Mouse (Mus musculus) kidney, embryonic 15.5 days (tissue): ENCODE results near the gene Rgsl1. TPM values are rescaled to one million over a fixed set of nuclear protein-coding genes. Genes with fewer than 3 reads are reported as not detected.
A peak's percentile ranks its signal among the peaks of the same experiment; 100 is the strongest.

Experiments
- ATAC-seq: fragments of 200-750 bp; cut with Nextera tagmentation; replicated peaks from 2 replicates; pipeline ENCODE4 v1.8.0; 2017; ENCODE audit warnings: moderate TSS enrichment; ENCODE audit not compliant: low FRiP score
- H3K27ac ChIP-seq: fragments of 300-500 bp; sonication (generic); 2 replicates; pipeline ENCODE4 v1.5.1; 2015; ENCODE audit warnings: mild to moderate bottlenecking, inconsistent platforms
- H3K27me3 ChIP-seq: fragments of 300-500 bp; sonication (generic); 2 replicates; pipeline ENCODE4 v1.6.1; 2015; ENCODE audit warnings: inconsistent platforms
- H3K36me3 ChIP-seq: fragments of 300-500 bp; sonication (generic); 2 replicates; pipeline ENCODE4 v1.6.1; 2015; ENCODE audit warnings: inconsistent platforms
- H3K4me1 ChIP-seq: fragments of 300-500 bp; sonication (generic); 2 replicates; pipeline ENCODE4 v1.6.1; 2015; ENCODE audit warnings: inconsistent platforms
- H3K4me2 ChIP-seq: fragments of 300-500 bp; sonication (generic); 2 replicates; pipeline ENCODE4 v1.6.1; 2015; ENCODE audit warnings: moderate library complexity, mild to moderate bottlenecking, inconsistent platforms
- H3K4me3 ChIP-seq: fragments of 300-500 bp; sonication (generic); replicated peaks from 2 replicates; pipeline ENCODE4 v1.5.1; 2015; ENCODE audit warnings: mild to moderate bottlenecking, inconsistent platforms
- H3K9ac ChIP-seq: fragments of 300-500 bp; sonication (generic); 2 replicates; pipeline ENCODE4 v1.6.1; 2015; ENCODE audit warnings: mild to moderate bottlenecking, inconsistent platforms
- H3K9me3 ChIP-seq: fragments of 300-500 bp; sonication (generic); replicated peaks from 2 replicates; pipeline ENCODE4 v1.6.1; 2016; ENCODE audit warnings: inconsistent platforms
- WGBS: fragments of 180-500 bp; shearing (Covaris S2); methylation state at CpG from one replicate; pipeline ENCODE4 v1.1.7; 2015; ENCODE audit warnings: mixed read lengths; 5-methylcytosine and 5-hydroxymethylcytosine counted together
- polyA plus RNA-seq: library from polyadenylated mRNA; unstranded; fragments of >200 nt; fragmentation: Nextera tagmentation; extraction: Ambion mirVana; gene quantifications from 2 replicates; pipeline ENCODE4 v1.2.1, GENCODE M21; 2015

The Rgsl1 gene
- polyA plus RNA-seq, 1 experiment from 2014 or later: not detected

GRCm38 (mm10) chr1:153830746-153831145, 13.2 kb downstream of the Rgsl1 start:
- no peaks in the 10 kb centered on the region for H3K9me3 ChIP-seq
- no peaks in the 10 kb centered on the region for H3K27me3 ChIP-seq
- H3K9ac ChIP-seq: no peak overlapping the region
- H3K36me3 ChIP-seq: no peaks in the 10 kb centered on the region
- no peaks in the 10 kb centered on the region for H3K4me1 ChIP-seq
- H3K4me3 ChIP-seq: no peak overlapping the region
- no peak overlapping the region for H3K27ac ChIP-seq
- no peak for ATAC-seq
- 81% methylated on average over 4 of the region's 4 CpGs for WGBS
- H3K4me2 ChIP-seq: no peak overlapping the region

GRCm38 (mm10) chr1:153820216-153820615, 23.7 kb downstream of the Rgsl1 start:
- no peak for ATAC-seq
- Histone ChIP-seq H3K4me2 (no peak overlapping the region), H3K4me1 (no peaks in the 10 kb centered on the region), H3K27me3 (0 out of 2 replicates have a peak, but pooled peaks cover 3% of the 10 kb centered on the region), H3K27ac (no peak overlapping the region), H3K9ac (no peak overlapping the region), H3K9me3 (no peaks in the 10 kb centered on the region), H3K36me3 (no peaks in the 10 kb centered on the region), H3K4me3 (no peak overlapping the region)
- WGBS: 83% methylated on average over 3 of the region's 3 CpGs

GRCm38 (mm10) chr1:153814278-153814677, 29.7 kb downstream of the Rgsl1 start:
- Histone ChIP-seq H3K36me3 (no peaks in the 10 kb centered on the region), H3K9ac (no peak overlapping the region), H3K4me2 (no peak overlapping the region), H3K9me3 (no peaks in the 10 kb centered on the region), H3K4me3 (no peak overlapping the region), H3K27ac (no peak overlapping the region), H3K4me1 (no peaks in the 10 kb centered on the region), H3K27me3 (no peaks in the 10 kb centered on the region)
- ATAC-seq: no peak
- 56% methylated on average over 2 of the region's 2 CpGs for WGBS

- no peaks in the 10 kb centered on the region for H3K27me3 ChIP-seq
- H3K4me3 ChIP-seq: no peak overlapping the region
- no peak overlapping the region for H3K27ac ChIP-seq
- no peaks in the 10 kb centered on the region for H3K4me1 ChIP-seq
- WGBS: 53% methylated on average over 13 of the region's 13 CpGs
- H3K9ac ChIP-seq: no peak overlapping the region
- no peaks in the 10 kb centered on the region for H3K36me3 ChIP-seq
- H3K4me2 ChIP-seq: peak overlapping the region; percentile 34; the same call in 1 of the 2 replicates
- ATAC-seq: no peak
- H3K9me3 ChIP-seq: no peaks in the 10 kb centered on the region
These were observed 36.5 kb downstream of the Rgsl1 start for GRCm38 (mm10) chr1:153807390-153807993.

- WGBS: 87% methylated on average over 8 of the region's 8 CpGs
- Histone ChIP-seq H3K4me1 (no peaks in the 10 kb centered on the region), H3K9me3 (no peaks in the 10 kb centered on the region), H3K27ac (no peak overlapping the region), H3K9ac (no peak overlapping the region), H3K36me3 (no peaks in the 10 kb centered on the region), H3K4me3 (no peak overlapping the region), H3K4me2 (no peak overlapping the region), H3K27me3 (no peaks in the 10 kb centered on the region)
- no peak for ATAC-seq
These were observed 40.4 kb downstream of the Rgsl1 start for GRCm38 (mm10) chr1:153803530-153803929.

GRCm38 (mm10) chr1:153802691-153803090, 41.3 kb downstream of the Rgsl1 start:
- H3K9me3 ChIP-seq: no peaks in the 10 kb centered on the region
- no peak overlapping the region for H3K27ac ChIP-seq
- H3K9ac ChIP-seq: no peak overlapping the region
- H3K4me3 ChIP-seq: no peak overlapping the region
- no peak for ATAC-seq
- H3K4me2 ChIP-seq: no peak overlapping the region
- H3K36me3 ChIP-seq: no peaks in the 10 kb centered on the region
- WGBS: 84% methylated on average over 7 of the region's 7 CpGs
- H3K4me1 ChIP-seq: no peaks in the 10 kb centered on the region
- no peaks in the 10 kb centered on the region for H3K27me3 ChIP-seq

- no peak for ATAC-seq
- Histone ChIP-seq H3K4me1 (no peaks in the 10 kb centered on the region), H3K9me3 (no peaks in the 10 kb centered on the region), H3K4me3 (no peak overlapping the region), H3K9ac (no peak overlapping the region), H3K27ac (no peak overlapping the region), H3K4me2 (no peak overlapping the region), H3K27me3 (no peaks in the 10 kb centered on the region), H3K36me3 (no peaks in the 10 kb centered on the region)
- 52% methylated on average over 3 of the region's 3 CpGs for WGBS
These were observed 49.7 kb downstream of the Rgsl1 start for GRCm38 (mm10) chr1:153794241-153794640.

GRCm38 (mm10) chr1:153790708-153791107, 53.2 kb downstream of the Rgsl1 start:
- H3K4me2 ChIP-seq: no peak overlapping the region
- no peak overlapping the region for H3K27ac ChIP-seq
- H3K27me3 ChIP-seq: no peaks in the 10 kb centered on the region
- no peak for ATAC-seq
- 59% methylated on average over 2 of the region's 2 CpGs for WGBS
- H3K4me3 ChIP-seq: no peak overlapping the region
- H3K9me3 ChIP-seq: no peaks in the 10 kb centered on the region
- H3K4me1 ChIP-seq: no peaks in the 10 kb centered on the region
- no peak overlapping the region for H3K9ac ChIP-seq
- no peaks in the 10 kb centered on the region for H3K36me3 ChIP-seq

- WGBS: 61% methylated on average over 4 of the region's 4 CpGs
- H3K36me3 ChIP-seq: no peaks in the 10 kb centered on the region
- no peak overlapping the region for H3K4me2 ChIP-seq
- H3K27ac ChIP-seq: no peak overlapping the region
- H3K9me3 ChIP-seq: 0 out of 2 replicates have a peak, but pooled peaks cover 2% of the 10 kb centered on the region
- no peak overlapping the region for H3K4me3 ChIP-seq
- no peak overlapping the region for H3K9ac ChIP-seq
- no peaks in the 10 kb centered on the region for H3K27me3 ChIP-seq
- no peaks in the 10 kb centered on the region for H3K4me1 ChIP-seq
- ATAC-seq: no peak
These were observed 58.3 kb downstream of the Rgsl1 start for GRCm38 (mm10) chr1:153785608-153786007.

GRCm38 (mm10) chr1:153783339-153783738, 60.6 kb downstream of the Rgsl1 start:
- 40% methylated on average over 1 of the region's 1 CpGs for WGBS
- H3K9me3 ChIP-seq: 0 out of 2 replicates have a peak, but pooled peaks cover 2% of the 10 kb centered on the region
- no peaks in the 10 kb centered on the region for H3K4me1 ChIP-seq
- H3K4me2 ChIP-seq: no peak overlapping the region
- no peak overlapping the region for H3K27ac ChIP-seq
- no peak overlapping the region for H3K4me3 ChIP-seq
- H3K36me3 ChIP-seq: no peaks in the 10 kb centered on the region
- H3K9ac ChIP-seq: no peak overlapping the region
- ATAC-seq: no peak
- H3K27me3 ChIP-seq: no peaks in the 10 kb centered on the region

GRCm38 (mm10) chr1:153778205-153778604, 65.7 kb downstream of the Rgsl1 start:
- ATAC-seq: no peak
- no peak overlapping the region for H3K4me3 ChIP-seq
- 88% methylated on average over 10 of the region's 10 CpGs for WGBS

GRCm38 (mm10) chr1:153776257-153776656, 67.7 kb downstream of the Rgsl1 start:
- Histone ChIP-seq H3K27ac (no peak overlapping the region), H3K4me3 (no peak overlapping the region), H3K4me1 (no peaks in the 10 kb centered on the region), H3K27me3 (no peaks in the 10 kb centered on the region), H3K9me3 (no peaks in the 10 kb centered on the region), H3K36me3 (no peaks in the 10 kb centered on the region), H3K9ac (no peak overlapping the region), H3K4me2 (no peak overlapping the region)
- ATAC-seq: no peak
- WGBS: 89% methylated on average over 7 of the region's 7 CpGs

More at GRCm38 (mm10) chr1:153778205-153778604, 65.7 kb downstream of the Rgsl1 start:
- Histone ChIP-seq H3K27ac (no peak overlapping the region), H3K27me3 (no peaks in the 10 kb centered on the region), H3K9me3 (no peaks in the 10 kb centered on the region), H3K9ac (no peak overlapping the region), H3K4me2 (no peak overlapping the region), H3K4me1 (no peaks in the 10 kb centered on the region), H3K36me3 (no peaks in the 10 kb centered on the region)

GRCm38 (mm10) chr1:153775174-153775573, 68.8 kb downstream of the Rgsl1 start:
- 72% methylated on average over 6 of the region's 6 CpGs for WGBS
- Histone ChIP-seq H3K4me2 (no peak overlapping the region), H3K9ac (no peak overlapping the region), H3K4me3 (no peak overlapping the region), H3K36me3 (no peaks in the 10 kb centered on the region), H3K27ac (no peak overlapping the region), H3K27me3 (no peaks in the 10 kb centered on the region), H3K9me3 (no peaks in the 10 kb centered on the region), H3K4me1 (no peaks in the 10 kb centered on the region)
- ATAC-seq: no peak
